Mouse (Mus musculus) CH12.LX (cell line): ENCODE data around the gene Fam107b. TPM values are rescaled to one million over a fixed set of nuclear protein-coding genes. Genes with fewer than 3 reads are reported as not detected.

Source experiments
- DNase-seq: peaks from one replicate; pipeline ENCODE4 v3.0.0-alpha.2; 2013; ENCODE audit errors: extremely low read depth
- H3K27ac ChIP-seq: 2 replicates; pipeline ENCODE4 v1.5.1; 2012; ENCODE audit warnings: low read depth, mild to moderate bottlenecking, control low read depth, moderate library complexity; ENCODE audit not compliant: insufficient read depth
- H3K27me3 ChIP-seq: replicated peaks from 2 replicates; pipeline ENCODE3; 2012; ENCODE audit warnings: inconsistent platforms
- H3K36me3 ChIP-seq, 2 experiments: replicated peaks in 1 of 2; 2 replicates each; pipeline versions ENCODE3 to v1.6.1; 2012; ENCODE audit warnings: inconsistent platforms in 1 of 2, low read length in 1 of 2, mild to moderate bottlenecking in 1 of 2, mixed read lengths in 1 of 2, moderate library complexity in 1 of 2; ENCODE audit not compliant: control insufficient read depth in 1 of 2, insufficient read depth in 1 of 2
- H3K4me1 ChIP-seq, 2 experiments: 2 replicates each; pipeline ENCODE4 v1.6.1; 2012; ENCODE audit warnings: inconsistent platforms in 1 of 2, moderate library complexity in 1 of 2; ENCODE audit not compliant: insufficient read depth in 2 of 2, control insufficient read depth in 1 of 2
- H3K4me2 ChIP-seq: 2 replicates; pipeline ENCODE4 v1.6.1; 2012; ENCODE audit warnings: low read depth, mild to moderate bottlenecking, control low read depth; ENCODE audit not compliant: poor library complexity, insufficient read depth, severe bottlenecking
- H3K4me3 ChIP-seq, 3 experiments: fragments of 150-350 bp in 1 of 3; sonication (generic) in 1 of 3; replicated peaks in 1 of 3; 2 replicates each; pipeline versions ENCODE3 to v1.5.1; 2011 to 2012; ENCODE audit warnings: low read depth in 2 of 3, low read length in 2 of 3, mild to moderate bottlenecking in 2 of 3, moderate library complexity in 2 of 3, control low read depth in 1 of 3, improper control_type of control experiment in 1 of 3, inconsistent platforms in 1 of 3, mixed read lengths in 1 of 3; ENCODE audit not compliant: poor library complexity in 1 of 3
- H3K79me2 ChIP-seq: replicated peaks from 2 replicates; pipeline ENCODE4 v1.6.1; 2012; ENCODE audit warnings: mild to moderate bottlenecking, moderate library complexity; ENCODE audit not compliant: control insufficient read depth, poor library complexity, insufficient read depth, severe bottlenecking; ENCODE audit errors: extremely low read depth
- H3K9ac ChIP-seq: 2 replicates; pipeline ENCODE4 v1.6.1; 2012; ENCODE audit warnings: low read depth, mild to moderate bottlenecking, control low read depth, moderate library complexity; ENCODE audit not compliant: insufficient read depth
- H3K9me3 ChIP-seq: replicated peaks from 2 replicates; pipeline ENCODE3; 2012; ENCODE audit warnings: low read length, inconsistent platforms, mixed read lengths
- BHLHE40 ChIP-seq: IDR thresholded peaks from 2 replicates; pipeline ENCODE4 v1.6.1; 2011; ENCODE audit warnings: mild to moderate bottlenecking, low read depth, low read length, improper control_type of control experiment
- CTCF ChIP-seq, 2 experiments: IDR thresholded peaks in 1 of 2; conservative IDR thresholded peaks in 1 of 2; 2 replicates each; pipeline ENCODE4 v1.5.1; 2011 to 2012; ENCODE audit warnings: low read depth in 2 of 2, low read length in 2 of 2, improper control_type of control experiment in 1 of 2, inconsistent platforms in 1 of 2, mild to moderate bottlenecking in 1 of 2, moderate library complexity in 1 of 2
- ELF1 ChIP-seq: IDR thresholded peaks from 2 replicates; pipeline ENCODE4 v1.6.1; 2014; ENCODE audit warnings: low read depth, mild to moderate bottlenecking, inconsistent platforms, low read length, improper control_type of control experiment
- JUN ChIP-seq: IDR thresholded peaks from 2 replicates; pipeline ENCODE4 v1.6.1; 2011; ENCODE audit warnings: low read depth, mild to moderate bottlenecking, low read length, improper control_type of control experiment, moderate library complexity; ENCODE audit not compliant: insufficient read depth
- JUND ChIP-seq: conservative IDR thresholded peaks from 2 replicates; pipeline ENCODE4 v1.6.1; 2011; ENCODE audit warnings: low read depth, low read length, improper control_type of control experiment
- MAX ChIP-seq: IDR thresholded peaks from 2 replicates; pipeline ENCODE4 v1.6.1; 2011; ENCODE audit warnings: low read length, improper control_type of control experiment
- MEF2A ChIP-seq: IDR thresholded peaks from 2 replicates; pipeline ENCODE4 v1.6.1; 2014; ENCODE audit warnings: low read depth, mild to moderate bottlenecking, inconsistent platforms, low read length, improper control_type of control experiment, borderline replicate concordance
- MXI1 ChIP-seq: IDR thresholded peaks from 2 replicates; pipeline ENCODE4 v1.6.1; 2011; ENCODE audit warnings: mild to moderate bottlenecking, low read depth, low read length, improper control_type of control experiment
- PAX5 ChIP-seq: IDR thresholded peaks from 2 replicates; pipeline ENCODE4 v1.6.1; 2012; ENCODE audit warnings: low read length, inconsistent platforms, mixed read lengths
- POLR2A ChIP-seq: IDR thresholded peaks from 2 replicates; pipeline ENCODE4 v1.6.1; 2011; ENCODE audit warnings: low read depth, mild to moderate bottlenecking, improper control_type of control experiment, low read length
- RAD21 ChIP-seq: IDR thresholded peaks from 2 replicates; pipeline ENCODE4 v1.6.1; 2011; ENCODE audit warnings: low read depth, mild to moderate bottlenecking, low read length, improper control_type of control experiment, moderate library complexity
- SMC3 ChIP-seq: IDR thresholded peaks from 2 replicates; pipeline ENCODE4 v1.6.1; 2011; ENCODE audit warnings: low read depth, low read length, improper control_type of control experiment
- TBP ChIP-seq: conservative IDR thresholded peaks from 2 replicates; pipeline ENCODE4 v1.6.1; 2011; ENCODE audit warnings: low read depth, low read length, improper control_type of control experiment
- UBTF ChIP-seq: IDR thresholded peaks from 2 replicates; pipeline ENCODE4 v1.6.1; 2012; ENCODE audit warnings: low read depth, mild to moderate bottlenecking, inconsistent platforms, low read length, improper control_type of control experiment, moderate library complexity
- USF2 ChIP-seq: conservative IDR thresholded peaks from 2 replicates; pipeline ENCODE4 v1.6.1; 2011; ENCODE audit warnings: low read depth, low read length, improper control_type of control experiment
- ZC3H11A ChIP-seq: IDR thresholded peaks from 2 replicates; pipeline ENCODE4 v1.6.1; 2012; ENCODE audit warnings: low read depth, mild to moderate bottlenecking, inconsistent platforms, low read length, improper control_type of control experiment
- ZKSCAN1 ChIP-seq: IDR thresholded peaks from 2 replicates; pipeline ENCODE4 v1.6.1; 2012; ENCODE audit warnings: low read depth, inconsistent platforms, low read length, improper control_type of control experiment, borderline replicate concordance
- ZNF384 ChIP-seq: IDR thresholded peaks from 2 replicates; pipeline ENCODE4 v1.6.1; 2012; ENCODE audit warnings: low read depth, low read length, improper control_type of control experiment, inconsistent platforms
- dilution Hi-C: fragments of 300-500 bp; cut with MboI; formaldehyde crosslinking; loops from 2 replicates; pipeline ENCODE4 v1.14.3; 2020; ENCODE audit warnings: low sequenced_read_pairs; ENCODE audit not compliant: extremely low pct_unique_long_range_greater_than_20kb, extremely low pct_ligation_motif_present
- in situ Hi-C: fragments of 300-500 bp; cut with MboI; formaldehyde crosslinking; loops from 3 replicates; pipeline ENCODE4 v1.14.3; 2019; ENCODE audit warnings: low sequenced_read_pairs, low pct_ligation_motif_present, low pct_unique_long_range_greater_than_20kb, mixed read lengths
- polyA plus RNA-seq: library from polyadenylated mRNA; unstranded; fragments of >175 nt; gene quantifications from 2 replicates; pipeline ENCODE4 v1.2.1, GENCODE M21; 2012; ENCODE audit warnings: low read depth; ENCODE audit not compliant: insufficient read length
- total RNA-seq, 2 experiments: library from RNA; depleted of rRNA; stranded (reverse); fragments of 300-350 nt in 1 of 2; fragments of >200 nt in 1 of 2; gene quantifications; 2 replicates each; pipeline ENCODE4 v1.2.3; 2012 to 2014

Fam107b gene
- total and polyA plus RNA-seq, 3 experiments: 42.6 to 113 (median 71.7) TPM

- H3K27ac ChIP-seq: no peak overlapping the region
- in situ Hi-C loops (no loop called here), dilution Hi-C loops (no loop called here)
- H3K4me2 ChIP-seq: no peak overlapping the region
- TF ChIP-seq ZNF384: no peak
- no peak for TF ChIP-seq CTCF (conservative IDR thresholded peaks at IDR 0.05 in 1 of 2, IDR thresholded peaks at IDR 0.05 in 1 of 2; ENCODE audit: low read depth in 2 of 2, low read length in 2 of 2)
- no peak for TF ChIP-seq RAD21
- H3K27me3 ChIP-seq: no peaks in the 10 kb centered on the region
- no peak overlapping the region for H3K9ac ChIP-seq
- DNase-seq: no peak
- H3K4me1 ChIP-seq: 0 out of 4 replicates have a peak, but pooled peaks cover 0 to 7% of the 10 kb centered on the region in 2 experiments
- no peak overlapping the region for H3K4me3 ChIP-seq
- H3K36me3 ChIP-seq: no peaks in the 10 kb centered on the region
- H3K79me2 ChIP-seq: no peaks in the 10 kb centered on the region
- no peaks in the 10 kb centered on the region for H3K9me3 ChIP-seq
Measured at GRCm38 (mm10) chr2:3636771-3637170, 66.5 kb downstream of the Fam107b start.

- no peak overlapping the region for H3K4me3 ChIP-seq
- dilution Hi-C loops: no loop called here
Measured at GRCm38 (mm10) chr2:3641001-3641770, 70.9 kb downstream of the Fam107b start.

DNA sequence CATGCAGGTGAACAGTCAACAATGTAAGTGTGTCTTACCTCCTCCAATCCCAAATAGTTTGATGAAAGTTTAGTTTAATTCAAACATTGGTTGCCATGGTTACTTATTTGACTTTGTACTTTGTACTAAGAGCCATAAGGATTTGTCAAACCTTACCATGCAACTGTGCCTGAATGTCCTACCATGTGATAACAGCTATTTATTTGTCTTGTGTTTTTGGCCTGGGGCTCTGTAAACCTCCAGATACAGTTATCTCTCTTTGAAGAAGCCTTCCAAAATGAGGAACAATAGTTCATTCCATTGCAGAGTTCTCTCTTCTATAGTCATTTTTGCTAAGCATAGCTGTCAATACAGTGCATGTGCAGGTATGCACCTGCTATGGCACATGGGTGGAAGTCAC is 72.7 kb downstream of the Fam107b start:
- Histone ChIP-seq H3K79me2 (no peaks in the 10 kb centered on the region), H3K9ac (no peak overlapping the region), H3K4me3 (no peak overlapping the region)
- no peak for TF ChIP-seq MEF2A
- no peak for TF ChIP-seq POLR2A
- no peak for TF ChIP-seq JUN
- TF ChIP-seq BHLHE40: no peak
- TF ChIP-seq ZC3H11A: no peak
- no peak for TF ChIP-seq ELF1
- TF ChIP-seq ZKSCAN1: no peak
- no peak for TF ChIP-seq TBP
- TF ChIP-seq SMC3: no peak
- TF ChIP-seq UBTF: no peak
- TF ChIP-seq PAX5: no peak
- TF ChIP-seq JUND: no peak
- no peak for TF ChIP-seq ZNF384
- no peak for TF ChIP-seq MAX
- TF ChIP-seq, all 38 proteins: peak for 0
- DNase-seq: no peak
- in situ Hi-C loops (no loop called here), dilution Hi-C loops (no loop called here)
- no peak overlapping the region for H3K27ac ChIP-seq
- H3K9me3 ChIP-seq: no peaks in the 10 kb centered on the region
- 0 out of 4 replicates have a peak, but pooled peaks cover 0 to 3% of the 10 kb centered on the region in 2 experiments for H3K4me1 ChIP-seq
- no peaks in the 10 kb centered on the region for H3K27me3 ChIP-seq
- H3K36me3 ChIP-seq: no peaks in the 10 kb centered on the region
- H3K4me2 ChIP-seq: no peak overlapping the region

More at GRCm38 (mm10) chr2:3641001-3641770, 70.9 kb downstream of the Fam107b start:
- no peaks in the 10 kb centered on the region for H3K79me2 ChIP-seq
- H3K9ac ChIP-seq: no peak overlapping the region
- H3K9me3 ChIP-seq: no peaks in the 10 kb centered on the region
- no peak overlapping the region for H3K27ac ChIP-seq
- H3K4me2 ChIP-seq: no peak overlapping the region
- in situ Hi-C loops: no loop called here
- H3K4me1 ChIP-seq: 0 out of 4 replicates have a peak, but pooled peaks cover 0 to 3% of the 10 kb centered on the region in 2 experiments
- H3K27me3 ChIP-seq: no peaks in the 10 kb centered on the region
- no peaks in the 10 kb centered on the region for H3K36me3 ChIP-seq
- TF ChIP-seq USF2 (no peak), JUND (no peak), UBTF (no peak), MXI1 (no peak), ZC3H11A (no peak), PAX5 (no peak)
- no peak for DNase-seq
